Mouse (Mus musculus) forebrain, embryonic 10.5 days (tissue): ENCODE measurements around the gene C1rl. TPM values are rescaled to one million over a fixed set of nuclear protein-coding genes. Genes with fewer than 3 reads are reported as not detected.
A peak's percentile ranks its signal among the peaks of the same experiment; 100 is the strongest.

Experiments
- DNase-seq: peaks from one replicate; pipeline ENCODE4 v3.0.0-alpha.2; 2017; ENCODE audit warnings: low spot score; ENCODE audit errors: extremely low spot score
- H3K27ac ChIP-seq: fragments of 300-500 bp; sonication (generic); 2 replicates; pipeline ENCODE4 v1.5.1; 2016; ENCODE audit warnings: mild to moderate bottlenecking
- H3K27me3 ChIP-seq: fragments of 300-500 bp; sonication (generic); 2 replicates; pipeline ENCODE4 v1.6.1; 2016; ENCODE audit warnings: mild to moderate bottlenecking; ENCODE audit not compliant: poor library complexity, severe bottlenecking
- H3K36me3 ChIP-seq: fragments of 300-500 bp; sonication (generic); replicated peaks from 2 replicates; pipeline ENCODE4 v1.6.1; 2016; ENCODE audit warnings: mild to moderate bottlenecking, moderate library complexity
- H3K4me1 ChIP-seq: fragments of 300-500 bp; sonication (generic); 2 replicates; pipeline ENCODE4 v1.6.1; 2016
- H3K4me3 ChIP-seq: fragments of 300-500 bp; sonication (generic); 2 replicates; pipeline ENCODE4 v1.5.1; 2016; ENCODE audit warnings: mild to moderate bottlenecking, moderate library complexity
- H3K9me3 ChIP-seq: fragments of 300-500 bp; sonication (generic); 2 replicates; pipeline ENCODE4 v1.6.1; 2016; ENCODE audit warnings: mild to moderate bottlenecking, moderate library complexity
- WGBS: fragments of 180-500 bp; shearing (Covaris S2); methylation state at CpG from one replicate; pipeline ENCODE4 v1.1.7; 2016; 5-methylcytosine and 5-hydroxymethylcytosine counted together
- polyA plus RNA-seq: library from polyadenylated mRNA; unstranded; fragments of >200 nt; fragmentation: Nextera tagmentation; extraction: Ambion mirVana; gene quantifications from 2 replicates; pipeline ENCODE4 v1.2.1, GENCODE M21; 2016

The C1rl gene
- polyA plus RNA-seq, result 0.11 and 0.21 TPM in 2 replicates

DNA sequence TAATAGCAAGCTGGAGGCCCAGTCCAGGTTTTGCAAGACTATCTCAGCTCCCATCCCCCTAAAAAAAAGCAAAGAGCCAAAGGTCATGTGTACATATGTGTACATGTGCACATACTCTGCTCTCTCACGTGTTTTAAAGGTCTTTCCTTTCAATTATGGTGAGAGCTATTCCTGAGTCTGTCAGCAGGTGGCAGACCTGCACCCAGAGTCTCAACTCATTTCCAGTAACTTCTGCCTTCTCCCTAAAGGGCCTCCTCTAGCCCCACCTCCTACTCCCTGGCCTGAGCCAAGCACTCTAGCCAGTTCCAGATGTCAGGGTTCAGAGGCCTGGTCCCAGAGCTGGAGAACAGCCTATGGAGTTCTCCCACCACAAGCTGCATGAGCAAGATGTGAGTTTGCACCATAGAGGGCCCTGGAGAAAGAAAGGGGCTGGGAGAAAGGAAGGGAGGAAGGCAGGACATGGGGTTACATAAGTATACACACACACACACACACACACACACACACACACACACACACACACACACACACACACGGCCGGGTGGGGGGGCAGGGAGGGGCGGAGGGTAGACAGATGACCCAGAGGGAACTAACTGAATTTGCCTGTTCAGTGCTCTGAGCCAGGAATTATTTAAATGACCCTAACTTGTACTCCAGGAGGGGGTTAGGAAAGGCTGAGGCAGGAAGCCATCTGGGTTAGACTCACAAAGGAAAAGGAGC lies at the start of gene C1rl:
C1rl (plus strand) TSS at position 272 of the 720 bp plus-strand sequence.
- Histone ChIP-seq H3K4me3 (no peak within 1 kb of the TSS), H3K27me3 (no peaks in the 10 kb centered on the region), H3K9me3 (peaks cover 8% of the 10 kb centered on the region; the same call in 1 of the 2 replicates), H3K27ac (peak within 1 kb of the TSS; percentile 76), H3K36me3 (no peaks in the 10 kb centered on the region), H3K4me1 (peaks cover 7% of the 10 kb centered on the region)
- WGBS, result 55% methylated on average over 2 of the region's 4 CpGs
- DNase-seq, result peak; percentile 66

DNA sequence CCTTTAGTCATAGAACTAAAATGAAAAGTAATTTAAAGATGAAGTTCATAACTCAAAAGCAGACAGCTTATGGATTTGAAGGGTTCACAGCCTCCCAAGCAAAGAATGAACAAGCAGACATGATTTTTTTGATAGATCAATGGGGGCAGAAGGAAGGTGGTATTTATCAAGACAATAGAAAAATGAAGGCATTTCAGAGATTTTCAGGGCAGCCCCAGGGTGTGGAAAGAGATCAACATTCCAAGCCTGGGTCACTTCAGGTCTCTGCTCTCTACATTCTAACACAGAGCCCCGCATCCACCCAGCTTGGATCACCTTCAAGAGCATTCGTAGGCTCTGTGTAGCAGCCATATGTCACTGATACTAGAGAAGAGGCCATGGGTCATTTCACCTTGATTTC lies 49.6 kb upstream of the C1rl start:
- no peak overlapping the region for H3K4me3 ChIP-seq
- H3K27ac ChIP-seq, result no peak overlapping the region
- H3K27me3 ChIP-seq, result no peaks in the 10 kb centered on the region
- no peaks in the 10 kb centered on the region for H3K4me1 ChIP-seq
- no peak for DNase-seq
- WGBS, result 93% methylated on average over 2 of the region's 2 CpGs
- no peaks in the 10 kb centered on the region for H3K36me3 ChIP-seq
- H3K9me3 ChIP-seq, result no peaks in the 10 kb centered on the region

DNA sequence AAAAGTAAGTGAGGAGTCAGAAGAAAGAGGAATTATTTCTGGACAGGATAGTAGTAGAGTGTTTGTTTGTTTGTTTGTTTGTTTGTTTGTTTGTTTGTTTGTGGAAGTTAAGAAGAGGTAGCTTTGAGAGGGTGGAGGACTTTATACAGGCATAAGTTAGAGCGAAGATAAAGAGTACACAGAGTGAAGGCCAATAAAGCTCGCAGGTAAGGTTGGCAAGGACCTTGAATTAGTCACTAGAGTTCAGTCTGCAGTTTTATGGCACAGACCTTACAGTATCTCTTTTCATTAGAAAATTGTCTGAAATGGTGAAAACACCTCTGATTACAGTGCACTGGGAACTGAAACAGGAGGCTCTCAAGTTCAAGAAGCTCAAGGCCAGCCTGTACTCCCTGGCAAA lies 46.9 kb upstream of the C1rl start:
- DNase-seq, result no peak
- Histone ChIP-seq H3K4me1 (no peaks in the 10 kb centered on the region), H3K9me3 (no peaks in the 10 kb centered on the region), H3K4me3 (no peak overlapping the region), H3K36me3 (no peaks in the 10 kb centered on the region), H3K27ac (no peak overlapping the region), H3K27me3 (no peaks in the 10 kb centered on the region)
- 91% methylated on average over 2 of the region's 2 CpGs for WGBS

DNA sequence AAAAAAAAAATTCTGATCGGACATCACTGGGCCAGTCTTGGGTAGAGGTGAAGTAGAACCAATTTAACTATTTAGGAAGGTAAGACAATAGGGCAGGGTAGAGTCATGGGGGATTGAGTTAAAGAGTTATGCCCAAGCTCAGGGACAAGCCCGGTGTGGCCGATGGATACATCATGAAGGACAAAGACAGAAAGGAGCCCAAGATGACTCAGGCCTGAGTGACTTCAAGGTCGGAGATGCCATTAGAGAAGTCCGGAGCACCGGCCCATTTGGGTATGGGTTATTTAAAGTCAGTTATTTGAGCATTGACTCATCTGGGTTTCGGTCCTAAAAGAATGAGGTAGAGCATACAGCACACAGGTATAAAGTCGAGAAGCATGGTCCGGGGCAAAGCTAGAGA lies 46.5 kb upstream of the C1rl start:
- no peak for DNase-seq
- WGBS, result 95% methylated on average over 9 of the region's 9 CpGs
- Histone ChIP-seq H3K27me3 (no peaks in the 10 kb centered on the region), H3K4me3 (no peak overlapping the region), H3K36me3 (no peaks in the 10 kb centered on the region), H3K4me1 (no peaks in the 10 kb centered on the region), H3K9me3 (no peaks in the 10 kb centered on the region), H3K27ac (no peak overlapping the region)

DNA sequence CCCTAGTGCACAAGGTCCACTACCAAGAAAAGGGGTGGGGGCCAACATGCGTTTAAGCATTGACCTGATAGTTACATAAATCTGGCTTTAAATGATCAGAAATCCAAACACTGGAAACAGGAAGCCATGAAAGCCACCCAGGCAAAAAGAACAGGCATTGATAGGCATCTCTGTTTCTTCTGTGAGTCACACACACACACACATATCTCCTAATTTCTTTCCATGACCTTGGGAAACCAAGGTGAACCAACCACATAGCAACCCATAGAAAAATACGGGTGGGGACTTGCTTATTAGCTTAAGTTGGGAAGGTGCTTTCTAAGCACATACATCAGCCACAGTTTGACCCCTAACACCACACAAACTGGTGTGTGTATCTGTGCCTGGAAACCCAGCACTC lies 45.6 kb upstream of the C1rl start:
- H3K4me3 ChIP-seq, result no peak overlapping the region
- H3K9me3 ChIP-seq, result no peaks in the 10 kb centered on the region
- no peak overlapping the region for H3K27ac ChIP-seq
- H3K4me1 ChIP-seq, result no peaks in the 10 kb centered on the region
- no peak for DNase-seq
- 91% methylated on average over 2 of the region's 2 CpGs for WGBS
- H3K27me3 ChIP-seq, result no peaks in the 10 kb centered on the region
- no peaks in the 10 kb centered on the region for H3K36me3 ChIP-seq

DNA sequence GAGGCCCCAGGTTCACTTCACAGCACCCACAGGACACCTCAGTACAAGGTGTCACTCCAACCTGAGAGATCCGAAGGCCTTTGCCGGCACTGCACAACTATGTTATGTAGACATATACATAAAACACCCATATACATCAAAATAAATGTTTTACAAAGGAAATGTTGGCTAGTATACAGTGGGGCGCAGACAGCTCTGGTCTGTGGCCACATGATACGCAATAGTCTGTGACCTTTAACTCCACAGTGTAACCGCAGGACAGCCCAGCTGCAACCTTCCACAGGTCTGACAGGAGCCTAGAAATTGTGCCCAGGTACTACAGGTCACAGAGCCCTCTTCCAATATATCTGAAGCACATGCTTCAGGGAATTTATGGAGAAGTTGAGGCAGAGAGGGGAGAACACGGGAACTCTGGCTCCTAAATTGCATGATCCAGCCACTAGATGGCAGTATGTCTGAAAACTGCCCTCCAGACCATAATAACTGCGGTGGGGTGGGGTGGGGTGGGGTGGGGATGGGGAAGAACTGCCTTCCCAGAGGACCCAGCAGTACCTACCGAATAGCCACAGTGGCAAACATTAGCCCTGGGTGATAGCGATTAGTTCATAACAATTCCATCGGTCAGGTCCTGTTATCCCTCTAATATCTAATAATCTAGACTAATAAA lies 44.6 kb upstream of the C1rl start:
- no peaks in the 10 kb centered on the region for H3K4me1 ChIP-seq
- 74% methylated on average over 10 of the region's 10 CpGs for WGBS
- no peaks in the 10 kb centered on the region for H3K9me3 ChIP-seq
- H3K4me3 ChIP-seq, result no peak overlapping the region
- no peaks in the 10 kb centered on the region for H3K27me3 ChIP-seq
- no peaks in the 10 kb centered on the region for H3K36me3 ChIP-seq
- H3K27ac ChIP-seq, result no peak overlapping the region
- DNase-seq, result no peak

DNA sequence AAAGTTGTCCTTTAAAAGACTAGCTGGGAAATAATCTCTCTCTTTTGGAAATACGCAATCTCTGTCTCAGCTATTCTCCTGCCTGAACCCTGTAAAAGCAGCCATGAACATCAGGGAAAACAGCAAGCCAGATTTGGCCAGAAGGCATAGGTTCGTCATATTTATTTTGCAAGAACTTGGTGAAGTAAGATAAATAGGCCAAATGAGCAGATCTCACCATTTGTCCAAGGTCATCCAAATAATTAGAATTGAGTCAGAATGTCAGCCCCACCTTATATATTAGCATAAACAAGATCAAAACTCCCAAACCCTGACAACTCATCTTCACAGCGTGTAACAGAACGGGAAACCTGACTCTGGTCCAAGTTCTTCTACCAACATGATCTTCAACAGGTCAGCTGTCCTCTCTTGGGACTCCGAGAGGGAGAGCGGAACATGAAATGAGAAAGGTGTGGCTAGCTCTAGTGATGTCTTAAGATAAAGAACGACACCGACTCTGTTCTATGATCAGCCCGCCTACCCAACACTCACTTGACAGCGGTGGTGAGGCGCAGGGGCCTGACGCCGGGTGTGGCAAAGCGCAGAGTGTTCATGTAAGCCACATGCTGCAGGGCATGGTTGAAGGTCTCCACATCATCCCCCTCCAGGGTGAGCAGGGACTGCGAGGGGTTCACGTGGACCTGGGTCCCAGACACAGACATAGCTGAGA lies 43.8 kb upstream of the C1rl start:
- no peaks in the 10 kb centered on the region for H3K4me1 ChIP-seq
- no peak for DNase-seq
- 95% methylated on average over 16 of the region's 16 CpGs for WGBS
- H3K27ac ChIP-seq, result no peak overlapping the region
- no peaks in the 10 kb centered on the region for H3K27me3 ChIP-seq
- H3K36me3 ChIP-seq, result no peaks in the 10 kb centered on the region
- no peak overlapping the region for H3K4me3 ChIP-seq
- H3K9me3 ChIP-seq, result no peaks in the 10 kb centered on the region

DNA sequence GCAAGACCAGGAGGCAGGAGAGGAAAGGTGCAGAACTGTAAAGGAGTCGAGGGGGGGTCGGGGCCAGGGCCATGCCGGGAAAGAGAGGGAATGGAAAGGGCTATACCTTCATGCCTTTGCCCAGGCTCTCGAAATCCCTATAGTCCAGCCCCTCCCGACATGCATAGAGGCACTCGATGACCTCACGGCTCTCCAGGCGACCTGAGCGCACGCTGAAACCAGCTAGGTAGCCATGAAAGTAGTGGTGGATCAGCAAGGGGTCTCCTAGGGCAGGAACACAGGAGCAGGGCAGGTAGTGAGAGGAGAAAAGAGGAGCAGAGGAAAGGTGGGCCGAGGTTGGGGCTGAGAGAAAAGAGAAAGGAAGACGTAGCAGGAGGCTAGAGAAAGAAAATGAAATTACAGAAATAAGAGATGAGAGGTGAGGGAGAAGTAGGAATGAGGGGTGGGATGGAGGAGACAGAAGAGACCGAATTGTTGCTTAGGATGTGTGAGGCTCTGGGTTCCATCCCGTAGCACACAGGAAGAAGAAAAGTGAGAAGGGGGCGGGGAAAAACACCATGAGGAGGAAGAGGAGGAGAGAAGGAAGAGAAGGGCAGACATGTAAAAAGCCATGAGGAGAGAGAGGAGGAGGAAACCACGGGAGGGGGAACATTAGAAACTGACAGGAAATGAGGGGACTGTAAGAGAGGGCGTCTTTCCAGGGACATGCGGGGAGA lies 43.1 kb upstream of the C1rl start:
- Histone ChIP-seq H3K4me3 (no peak overlapping the region), H3K27ac (no peak overlapping the region), H3K9me3 (no peaks in the 10 kb centered on the region), H3K36me3 (no peaks in the 10 kb centered on the region), H3K4me1 (no peaks in the 10 kb centered on the region), H3K27me3 (no peaks in the 10 kb centered on the region)
- WGBS, result 86% methylated on average over 18 of the region's 18 CpGs
- no peak for DNase-seq

DNA sequence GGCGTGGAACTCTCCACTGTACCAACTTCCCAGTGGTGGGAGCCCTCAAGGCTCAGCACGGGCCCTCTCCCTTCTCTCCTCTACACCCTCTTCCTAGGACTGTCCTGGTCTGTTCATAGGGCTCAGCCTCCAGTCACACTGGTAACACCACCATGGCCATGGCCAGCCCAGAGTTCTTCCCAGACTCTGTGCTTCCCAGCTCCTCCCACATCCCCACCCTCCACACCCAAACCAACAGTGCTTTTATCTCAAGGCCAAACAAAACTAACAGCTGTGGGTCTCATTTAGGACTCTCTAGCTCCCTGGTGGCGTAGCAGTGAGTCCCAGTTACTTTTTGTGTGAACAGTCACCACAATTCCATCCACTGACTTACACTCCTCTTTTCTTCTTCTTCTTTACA lies 40.9 kb upstream of the C1rl start:
- no peak overlapping the region for H3K4me3 ChIP-seq
- H3K27ac ChIP-seq, result no peak overlapping the region
- no peaks in the 10 kb centered on the region for H3K9me3 ChIP-seq
- no peaks in the 10 kb centered on the region for H3K4me1 ChIP-seq
- no peaks in the 10 kb centered on the region for H3K36me3 ChIP-seq
- DNase-seq, result no peak
- 75% methylated on average over 3 of the region's 3 CpGs for WGBS
- no peaks in the 10 kb centered on the region for H3K27me3 ChIP-seq

DNA sequence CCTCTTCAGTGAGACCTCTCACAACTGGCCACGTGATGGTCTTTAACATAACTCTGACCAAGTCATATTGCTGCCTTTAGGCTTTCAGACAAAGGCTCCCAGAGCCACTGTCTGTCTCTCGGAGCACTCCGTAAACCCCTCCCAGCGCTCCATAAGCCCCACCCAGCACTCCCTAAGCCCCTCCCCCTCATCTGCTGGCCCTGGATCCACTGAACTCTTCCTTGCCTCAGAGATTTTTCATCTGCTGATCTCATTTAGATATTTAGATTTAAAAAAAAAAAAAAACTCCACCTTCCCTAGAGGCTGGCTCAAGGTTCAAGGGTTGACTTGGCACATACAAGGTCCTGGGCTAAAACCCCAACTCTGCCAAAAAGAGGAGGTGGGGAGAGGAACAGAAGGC lies 39.2 kb upstream of the C1rl start:
- no peak overlapping the region for H3K27ac ChIP-seq
- no peaks in the 10 kb centered on the region for H3K27me3 ChIP-seq
- H3K4me3 ChIP-seq, result no peak overlapping the region
- H3K9me3 ChIP-seq, result no peaks in the 10 kb centered on the region
- 52% methylated on average over 4 of the region's 4 CpGs for WGBS
- H3K4me1 ChIP-seq, result no peaks in the 10 kb centered on the region
- DNase-seq, result no peak
- H3K36me3 ChIP-seq, result 0 out of 2 replicates have a peak, but pooled peaks cover 2% of the 10 kb centered on the region

DNA sequence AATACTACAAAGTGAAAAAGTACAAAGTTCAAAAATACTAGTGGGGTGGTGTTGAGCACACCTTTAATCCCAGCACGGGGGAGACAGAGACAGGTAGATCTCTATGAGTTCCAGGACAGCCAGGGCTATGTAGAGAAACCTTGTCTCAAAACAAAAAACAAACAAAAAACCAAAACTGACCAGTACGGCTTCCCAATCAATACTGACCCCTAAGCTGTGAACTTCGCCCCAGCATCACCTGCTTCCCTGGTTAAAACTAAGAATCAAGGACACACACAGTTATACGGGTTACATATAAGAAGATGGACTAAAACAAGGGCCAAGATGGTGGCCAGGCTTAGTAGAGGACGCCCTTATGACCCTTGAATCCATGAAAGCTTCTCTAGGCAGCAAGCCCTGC lies 36.7 kb upstream of the C1rl start:
- no peak overlapping the region for H3K27ac ChIP-seq
- H3K36me3 ChIP-seq, result 0 out of 2 replicates have a peak, but pooled peaks cover 2% of the 10 kb centered on the region

DNA sequence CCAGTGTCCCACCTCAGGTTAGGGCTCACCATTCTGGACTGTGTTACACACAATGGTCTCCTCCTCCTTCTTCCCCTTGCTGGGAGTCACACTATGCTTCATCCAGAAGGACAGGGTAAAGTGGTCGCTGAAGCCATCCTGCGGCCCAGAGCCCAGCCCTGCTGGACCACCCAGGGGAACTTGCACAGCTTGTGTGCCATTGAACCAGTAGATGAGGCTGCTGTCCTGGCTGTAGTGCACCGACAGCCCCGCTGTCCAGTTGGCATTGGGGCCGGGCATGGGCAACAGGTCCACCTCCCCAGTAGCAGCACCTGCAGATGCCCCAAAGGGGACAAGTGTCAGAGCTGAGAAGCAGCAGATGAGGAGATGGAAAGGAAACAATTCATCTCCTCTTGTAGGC lies 35.1 kb upstream of the C1rl start:
- H3K27ac ChIP-seq, result no peak overlapping the region
- H3K27me3 ChIP-seq, result peaks cover 3% of the 10 kb centered on the region
- no peak for DNase-seq
- no peaks in the 10 kb centered on the region for H3K9me3 ChIP-seq
- 0 out of 2 replicates have a peak, but pooled peaks cover 2% of the 10 kb centered on the region for H3K36me3 ChIP-seq
- WGBS, result 90% methylated on average over 5 of the region's 5 CpGs
- no peak overlapping the region for H3K4me3 ChIP-seq
- no peaks in the 10 kb centered on the region for H3K4me1 ChIP-seq

More for the DNA sequence above, 36.7 kb upstream of the C1rl start:
- Histone ChIP-seq H3K27me3 (no peaks in the 10 kb centered on the region), H3K4me3 (no peak overlapping the region), H3K9me3 (no peaks in the 10 kb centered on the region), H3K4me1 (no peaks in the 10 kb centered on the region)
- DNase-seq, result no peak
- 95% methylated on average over 5 of the region's 5 CpGs for WGBS
